Mouse (Mus musculus): ENCODE results near the gene Timm22. TPM values are rescaled to one million over a fixed set of nuclear protein-coding genes. Genes with fewer than 3 reads are reported as not detected.
A peak's percentile ranks its signal among the peaks of the same experiment; 100 is the strongest.

Timm22 gene
- polyA plus RNA-seq (2015; fragmentation: Nextera tagmentation; extraction: Ambion mirVana) = 116 and 119 TPM in 2 replicates

DNA sequence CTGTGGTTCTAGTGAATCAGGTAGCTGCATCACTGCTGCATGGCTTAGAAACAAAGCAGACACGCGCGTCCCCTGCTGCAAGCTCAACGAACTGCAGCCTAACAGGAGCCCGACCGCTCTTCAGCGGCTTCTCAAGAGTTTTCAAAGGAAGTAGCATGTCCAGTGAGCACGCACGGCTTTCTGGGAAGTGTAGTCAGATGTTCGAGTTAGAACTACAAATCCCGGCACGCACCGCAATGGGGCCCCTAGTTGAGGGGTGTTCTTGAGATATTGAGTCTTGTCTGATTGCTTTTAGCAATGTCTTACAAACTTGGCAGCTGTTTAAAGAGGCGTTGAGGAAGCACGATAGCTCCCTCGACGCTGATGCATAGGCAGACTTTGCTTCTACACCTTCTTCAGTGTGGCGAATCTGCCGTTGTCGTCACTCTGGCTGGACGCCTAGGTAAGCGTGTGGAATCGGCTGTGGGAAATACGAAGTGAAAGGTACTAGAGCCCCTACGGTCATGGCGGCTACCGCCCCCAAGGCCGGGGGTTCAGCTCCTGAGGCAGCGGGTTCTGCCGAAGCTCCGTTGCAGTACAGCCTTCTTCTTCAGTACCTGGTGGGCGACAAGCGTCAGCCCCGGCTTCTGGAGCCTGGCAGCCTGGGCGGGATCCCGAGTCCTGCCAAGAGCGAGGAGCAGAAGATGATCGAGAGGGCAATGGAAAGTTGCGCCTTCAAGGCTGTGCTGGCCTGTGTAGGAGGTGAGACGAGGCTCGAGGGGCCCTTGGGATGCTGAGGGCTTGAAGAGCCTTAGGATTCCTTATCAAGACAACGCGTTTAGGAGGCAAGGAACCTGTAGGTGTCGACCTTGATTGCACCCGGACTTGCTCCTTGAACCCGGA, at the start of gene Timm22:
Gene Timm22 (plus strand): TSS at position 251 of the 882 bp plus-strand sequence.
- Histone ChIP-seq H3K27me3 (peaks cover 2% of the 10 kb centered on the region), H3K9me3 (no peaks in the 10 kb centered on the region), H3K9ac (peak within 1 kb of the TSS; percentile 87), H3K4me1 (replicated peaks) (peaks cover 23% of the 10 kb centered on the region), H3K4me2 (peak within 1 kb of the TSS; percentile 83), H3K36me3 (peaks cover 5% of the 10 kb centered on the region), H3K27ac (peak within 1 kb of the TSS; percentile 71), H3K4me3 (peak within 1 kb of the TSS; percentile 69)
- under 1% methylated on average over 46 of the region's 46 CpGs for WGBS
- peak; percentile 96 for ATAC-seq (ENCODE audit: low FRiP score)

DNA sequence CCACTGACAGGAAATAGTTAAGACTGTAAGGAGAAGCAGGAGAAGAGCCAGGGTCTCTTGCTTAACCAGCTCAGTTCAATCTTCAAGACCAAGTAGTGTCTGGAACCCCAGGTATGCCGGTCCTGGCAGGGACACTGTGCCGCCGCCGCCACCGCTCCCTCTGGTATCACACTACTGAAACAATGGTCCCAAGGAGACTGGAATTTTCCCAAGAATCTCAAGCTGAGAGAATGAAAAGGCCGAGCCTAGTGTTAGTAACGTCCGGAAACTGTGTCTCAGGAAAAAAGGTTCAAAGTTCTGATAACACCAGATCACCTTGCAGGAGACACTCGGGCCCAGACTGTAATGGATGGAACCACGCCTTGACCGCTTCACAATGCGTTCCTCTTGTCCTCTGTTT, 49.3 kb upstream of the Timm22 start:
- Histone ChIP-seq H3K27ac (no peak overlapping the region), H3K4me2 (no peak overlapping the region), H3K36me3 (no peaks in the 10 kb centered on the region), H3K27me3 (no peaks in the 10 kb centered on the region), H3K4me3 (no peak overlapping the region), H3K9ac (no peak overlapping the region), H3K9me3 (no peaks in the 10 kb centered on the region), H3K4me1 (replicated peaks) (peaks cover 74% of the 10 kb centered on the region)
- WGBS = 46% methylated on average over 12 of the region's 12 CpGs
- ATAC-seq (ENCODE audit: low FRiP score) = no peak

DNA sequence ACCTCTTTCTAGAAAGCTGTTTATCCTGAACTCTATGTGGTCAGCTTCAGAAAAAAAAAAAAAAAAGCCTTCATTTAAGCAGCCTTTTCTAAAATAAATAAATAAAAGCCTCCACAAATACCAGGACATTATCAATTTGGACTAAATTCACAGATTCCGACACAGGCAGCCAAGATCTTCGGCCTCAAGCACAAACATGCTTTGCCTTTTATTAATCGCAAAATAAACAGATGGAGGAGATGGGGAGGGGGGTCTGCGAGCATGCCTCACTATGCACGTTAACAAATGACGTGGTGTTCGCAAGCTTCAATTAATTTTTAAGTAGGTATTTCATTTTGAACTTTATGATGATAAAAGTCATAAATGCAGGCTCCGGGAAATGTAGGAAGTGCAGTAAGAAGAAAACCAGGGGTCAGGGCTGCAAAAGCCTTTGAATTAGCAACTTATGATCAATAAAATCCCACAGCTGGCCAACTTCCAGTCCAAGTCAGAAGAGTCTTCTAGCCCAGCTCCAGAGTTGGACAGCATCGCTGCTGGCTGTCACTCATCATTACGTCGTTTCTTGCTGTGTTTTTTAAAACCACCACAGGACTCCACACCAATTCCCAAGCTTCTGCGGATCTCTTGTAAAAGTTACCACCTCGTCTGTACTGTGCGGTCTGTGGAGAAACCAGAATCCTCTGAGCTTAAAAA, 48.0 kb upstream of the Timm22 start:
- ATAC-seq (ENCODE audit: low FRiP score) = no peak
- no peaks in the 10 kb centered on the region for H3K27me3 ChIP-seq

DNA sequence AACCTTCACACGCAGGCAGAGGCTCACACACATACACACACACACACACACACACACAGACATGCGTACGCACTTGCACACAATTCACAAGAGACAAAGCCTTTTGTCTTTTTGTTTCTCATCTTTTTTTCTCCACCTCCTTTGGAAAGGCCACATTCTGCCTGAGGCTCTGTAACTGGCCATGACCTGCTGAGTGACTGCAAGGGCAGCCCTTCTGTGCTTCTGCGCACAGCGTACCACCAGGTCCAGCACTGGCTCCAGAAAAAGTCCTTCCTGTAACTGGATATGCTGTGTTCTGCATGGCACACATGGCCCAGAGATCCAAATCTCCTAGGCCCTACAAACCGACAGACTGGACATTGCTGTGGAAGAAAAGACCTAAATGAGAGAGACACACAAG, 46.5 kb upstream of the Timm22 start:
- H3K27me3 ChIP-seq = no peaks in the 10 kb centered on the region
- H3K9ac ChIP-seq = no peak overlapping the region
- WGBS = 54% methylated on average over 6 of the region's 6 CpGs
- no peak overlapping the region for H3K4me2 ChIP-seq
- no peaks in the 10 kb centered on the region for H3K36me3 ChIP-seq
- no peak for ATAC-seq (ENCODE audit: low FRiP score)
- peaks cover 69% of the 10 kb centered on the region for H3K4me1 ChIP-seq (replicated peaks)
- no peak overlapping the region; the same call in 1 of the 2 replicates for H3K27ac ChIP-seq
- no peak overlapping the region for H3K4me3 ChIP-seq
- H3K9me3 ChIP-seq = no peaks in the 10 kb centered on the region

More for the DNA sequence above, 48.0 kb upstream of the Timm22 start:
- H3K4me2 ChIP-seq = no peak overlapping the region
- WGBS = 50% methylated on average over 14 of the region's 14 CpGs
- no peaks in the 10 kb centered on the region for H3K9me3 ChIP-seq
- no peaks in the 10 kb centered on the region for H3K36me3 ChIP-seq
- peaks cover 73% of the 10 kb centered on the region for H3K4me1 ChIP-seq (replicated peaks)
- H3K4me3 ChIP-seq = no peak overlapping the region
- no peak overlapping the region for H3K9ac ChIP-seq
- peak overlapping the region; percentile 31 for H3K27ac ChIP-seq

DNA sequence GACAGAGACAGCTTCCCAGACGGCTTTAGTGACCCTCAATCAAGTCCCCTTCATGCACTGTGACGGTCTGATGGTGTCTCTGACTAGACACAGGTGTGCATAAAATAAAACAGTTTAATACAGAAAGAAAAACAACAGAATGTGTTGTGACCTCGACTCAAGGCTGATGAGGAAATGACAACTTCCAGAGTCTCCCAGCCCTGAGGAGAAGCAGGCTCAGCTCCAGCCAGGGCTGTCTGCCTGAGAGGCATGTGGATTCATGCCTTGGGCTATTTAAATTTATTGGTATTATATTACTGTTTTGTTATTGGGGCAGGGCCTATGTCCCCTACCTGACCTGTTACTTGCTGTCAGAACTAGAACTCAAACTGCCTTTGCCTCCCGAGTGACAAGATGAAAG, 45.3 kb upstream of the Timm22 start:
- ATAC-seq (ENCODE audit: low FRiP score) = no peak
- Histone ChIP-seq H3K4me2 (no peak overlapping the region), H3K27ac (no peak overlapping the region), H3K9me3 (no peaks in the 10 kb centered on the region), H3K9ac (no peak overlapping the region), H3K4me1 (replicated peaks) (peaks cover 62% of the 10 kb centered on the region), H3K4me3 (no peak overlapping the region), H3K27me3 (no peaks in the 10 kb centered on the region), H3K36me3 (0 out of 2 replicates have a peak, but pooled peaks cover 1% of the 10 kb centered on the region)
- 79% methylated on average over 4 of the region's 4 CpGs for WGBS

DNA sequence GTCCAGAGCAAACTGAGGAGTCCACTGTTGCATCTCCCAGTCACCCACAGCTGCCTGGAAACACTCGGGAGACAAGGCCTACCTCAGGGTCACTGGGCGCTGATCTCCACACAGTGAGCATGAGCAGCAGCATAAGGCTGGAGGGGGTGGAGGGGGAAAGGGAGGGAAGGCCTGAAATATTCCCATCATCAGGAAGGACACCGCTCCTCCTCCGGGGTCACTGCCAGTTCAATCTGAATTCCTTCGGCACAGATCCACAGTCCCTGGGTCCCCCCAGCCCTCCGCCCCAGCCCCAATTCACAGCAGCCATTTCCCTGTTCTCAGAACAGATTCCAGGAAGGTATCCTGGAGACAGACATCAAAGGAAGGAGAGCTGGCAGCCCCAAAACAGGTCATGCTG, 43.6 kb upstream of the Timm22 start:
- Histone ChIP-seq H3K9ac (peak overlapping the region; percentile 58; the same call in 1 of the 2 replicates), H3K27ac (peak overlapping the region; percentile 75; the same call in 1 of the 2 replicates), H3K4me1 (replicated peaks) (peaks cover 52% of the 10 kb centered on the region), H3K9me3 (no peaks in the 10 kb centered on the region), H3K27me3 (no peaks in the 10 kb centered on the region), H3K36me3 (0 out of 2 replicates have a peak, but pooled peaks cover 4% of the 10 kb centered on the region), H3K4me2 (peak overlapping the region; percentile 8; the same call in 1 of the 2 replicates), H3K4me3 (no peak overlapping the region)
- peak; percentile 43; the same call in 1 of the 2 replicates for ATAC-seq (ENCODE audit: low FRiP score)
- WGBS = 11% methylated on average over 6 of the region's 6 CpGs

DNA sequence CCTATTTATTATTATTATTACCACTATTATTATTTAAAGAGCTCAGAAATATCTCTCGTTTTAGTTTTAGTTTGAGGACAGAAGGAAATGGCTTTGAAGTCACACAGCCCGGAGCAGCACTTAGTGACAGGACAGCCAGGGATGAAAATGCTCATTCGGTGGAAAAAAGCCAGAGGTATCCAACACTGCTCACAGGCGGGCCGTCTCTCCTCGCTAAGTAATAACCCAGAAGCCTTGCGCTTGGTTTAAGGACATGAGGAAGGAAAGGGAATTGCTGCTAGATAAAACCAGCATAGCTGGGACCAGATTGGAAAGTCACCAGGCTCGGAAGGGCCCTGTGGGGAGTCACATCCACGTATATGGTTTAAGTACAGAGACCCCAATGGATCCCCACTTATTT, 43.1 kb upstream of the Timm22 start:
- ATAC-seq (ENCODE audit: low FRiP score) = no peak
- H3K4me2 ChIP-seq = peak overlapping the region; percentile 8; the same call in 1 of the 2 replicates
- peak overlapping the region; percentile 58; the same call in 1 of the 2 replicates for H3K9ac ChIP-seq
- 13% methylated on average over 9 of the region's 9 CpGs for WGBS
- no peak overlapping the region for H3K4me3 ChIP-seq
- peak overlapping the region; percentile 75 for H3K27ac ChIP-seq
- no peaks in the 10 kb centered on the region for H3K9me3 ChIP-seq
- H3K27me3 ChIP-seq = no peaks in the 10 kb centered on the region
- H3K36me3 ChIP-seq = 0 out of 2 replicates have a peak, but pooled peaks cover 4% of the 10 kb centered on the region
- H3K4me1 ChIP-seq (replicated peaks) = peaks cover 47% of the 10 kb centered on the region

DNA sequence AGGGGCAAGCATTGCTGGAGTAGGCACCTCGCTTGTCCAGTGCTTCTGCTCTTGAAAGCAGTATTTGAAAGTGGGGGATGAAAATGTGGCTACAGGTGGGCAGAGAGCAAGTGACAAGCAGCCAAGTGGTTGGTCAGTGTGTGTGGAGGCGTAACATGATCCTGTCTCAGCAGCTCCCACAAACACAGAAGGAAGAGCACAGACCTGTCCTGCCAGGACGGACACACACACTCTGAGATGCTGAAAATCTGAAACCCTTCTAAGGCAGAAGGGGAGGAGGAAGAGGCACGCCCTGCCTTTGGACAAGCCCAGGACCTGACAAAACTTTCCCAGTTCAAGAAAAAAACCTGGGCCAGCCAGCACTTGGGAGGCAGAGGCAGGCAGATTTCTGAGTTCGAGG, 42.7 kb upstream of the Timm22 start:
- Histone ChIP-seq H3K36me3 (0 out of 2 replicates have a peak, but pooled peaks cover 4% of the 10 kb centered on the region), H3K9ac (peak overlapping the region; percentile 58; the same call in 1 of the 2 replicates), H3K4me2 (no peak overlapping the region), H3K9me3 (no peaks in the 10 kb centered on the region), H3K27ac (peak overlapping the region; percentile 75), H3K27me3 (no peaks in the 10 kb centered on the region), H3K4me3 (no peak overlapping the region), H3K4me1 (replicated peaks) (peaks cover 43% of the 10 kb centered on the region)
- no peak for ATAC-seq (ENCODE audit: low FRiP score)
- 55% methylated on average over 5 of the region's 5 CpGs for WGBS

DNA sequence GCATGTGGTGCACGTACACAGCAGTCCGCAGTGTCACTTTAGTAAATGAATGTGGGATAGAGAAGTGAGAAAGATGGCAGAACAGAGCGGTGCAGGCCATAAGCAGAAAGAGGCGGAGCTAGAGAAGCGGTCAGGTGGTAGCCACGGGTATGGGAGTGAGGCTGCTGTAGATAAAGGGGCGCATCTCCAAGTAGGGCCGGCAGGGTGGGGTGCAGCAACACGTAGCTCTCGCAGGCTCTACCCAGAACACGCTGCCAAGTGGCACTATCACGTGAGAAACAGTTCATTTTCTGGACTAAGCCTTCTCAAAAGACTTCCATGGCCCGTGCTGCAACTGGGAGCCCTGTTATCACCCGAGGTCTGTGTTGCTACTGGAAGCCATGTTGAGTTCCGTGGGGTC, 40.0 kb upstream of the Timm22 start:
- H3K36me3 ChIP-seq = 0 out of 2 replicates have a peak, but pooled peaks cover 4% of the 10 kb centered on the region
- H3K4me3 ChIP-seq = no peak overlapping the region
- H3K27ac ChIP-seq = no peak overlapping the region
- peaks cover 37% of the 10 kb centered on the region for H3K4me1 ChIP-seq (replicated peaks)
- WGBS = 88% methylated on average over 15 of the region's 15 CpGs
- no peak overlapping the region for H3K9ac ChIP-seq
- H3K9me3 ChIP-seq = no peaks in the 10 kb centered on the region
- no peak overlapping the region for H3K4me2 ChIP-seq
- H3K27me3 ChIP-seq = no peaks in the 10 kb centered on the region
- ATAC-seq (ENCODE audit: low FRiP score) = no peak

DNA sequence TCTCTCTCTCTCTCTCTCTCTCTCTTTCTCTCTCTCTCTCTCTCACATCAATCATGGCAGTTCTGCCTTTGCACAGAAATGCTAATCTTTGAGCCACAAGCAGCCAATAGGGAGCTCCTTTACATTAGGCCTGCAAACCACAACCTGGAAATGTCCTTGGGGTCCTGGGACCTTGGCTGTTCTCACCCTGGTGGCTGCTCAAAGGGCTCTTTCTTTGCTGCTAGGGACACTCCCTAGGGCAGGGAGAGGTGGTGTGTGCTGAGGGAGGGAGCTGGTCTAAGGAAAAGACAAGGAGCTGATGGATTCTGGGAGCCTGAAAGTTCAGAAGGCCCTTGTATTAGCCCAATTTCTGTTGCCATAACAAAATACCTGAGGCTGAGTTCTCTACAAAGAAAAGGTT, 36.3 kb upstream of the Timm22 start:
- H3K4me2 ChIP-seq = no peak overlapping the region
- H3K4me1 ChIP-seq (replicated peaks) = peaks cover 52% of the 10 kb centered on the region
- H3K27ac ChIP-seq = 0 out of 2 replicates have a peak overlapping the region, but pooled peaks have one; percentile 8
- no peaks in the 10 kb centered on the region for H3K27me3 ChIP-seq
- H3K9ac ChIP-seq = no peak overlapping the region
- H3K9me3 ChIP-seq = no peaks in the 10 kb centered on the region
- no peak for ATAC-seq (ENCODE audit: low FRiP score)
- no peak overlapping the region for H3K4me3 ChIP-seq
- H3K36me3 ChIP-seq = 0 out of 2 replicates have a peak, but pooled peaks cover 4% of the 10 kb centered on the region

DNA sequence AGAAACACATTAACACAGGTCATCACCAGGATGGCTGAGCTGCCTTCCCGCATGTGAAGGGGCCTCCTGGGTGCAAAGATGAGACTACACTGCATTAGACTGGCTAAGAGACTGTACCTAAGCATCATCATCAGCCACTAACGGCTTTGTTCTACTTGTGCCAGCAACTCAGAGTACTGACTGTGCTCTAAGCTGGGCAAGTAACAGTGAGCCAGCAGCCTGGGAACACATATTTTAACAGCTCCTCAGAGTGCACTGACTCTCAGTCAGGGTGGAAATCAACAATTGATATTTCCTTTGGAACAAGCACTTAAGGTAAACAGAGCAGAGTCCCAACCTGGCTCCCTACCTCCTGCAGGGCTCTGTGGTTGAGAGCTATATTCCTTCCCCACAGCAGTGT, 34.6 kb upstream of the Timm22 start:
- no peak overlapping the region for H3K4me2 ChIP-seq
- H3K4me3 ChIP-seq = no peak overlapping the region
- peaks cover 56% of the 10 kb centered on the region for H3K4me1 ChIP-seq (replicated peaks)
- no peak for ATAC-seq (ENCODE audit: low FRiP score)
- 60% methylated on average over 2 of the region's 2 CpGs for WGBS
- no peak overlapping the region for H3K9ac ChIP-seq
- no peaks in the 10 kb centered on the region for H3K27me3 ChIP-seq
- H3K36me3 ChIP-seq = no peaks in the 10 kb centered on the region
- peak overlapping the region; percentile 67 for H3K27ac ChIP-seq
- no peaks in the 10 kb centered on the region for H3K9me3 ChIP-seq

DNA sequence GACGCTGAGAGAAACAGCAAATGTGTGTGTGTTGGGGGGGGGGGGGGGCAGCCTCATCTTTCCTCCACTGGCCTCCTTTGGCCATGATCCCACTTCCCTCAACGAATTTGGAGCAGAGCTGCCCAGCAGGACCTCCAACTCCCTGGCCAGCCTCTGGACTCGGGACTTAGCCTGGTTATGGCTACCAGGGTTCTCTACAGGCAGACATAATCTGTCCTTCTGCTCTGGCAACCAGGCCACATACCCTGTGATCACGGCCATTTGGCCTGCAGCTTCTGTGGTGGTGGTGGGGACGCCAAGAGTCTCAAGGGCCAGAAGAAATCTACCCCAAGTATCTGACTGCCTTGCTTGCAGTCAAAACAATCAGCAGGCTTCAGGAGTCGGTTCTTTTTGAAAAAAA, 34.2 kb upstream of the Timm22 start:
- H3K27ac ChIP-seq = peak overlapping the region; percentile 67
- WGBS = 59% methylated on average over 6 of the region's 6 CpGs
- no peak overlapping the region for H3K9ac ChIP-seq
- ATAC-seq (ENCODE audit: low FRiP score) = no peak
- H3K36me3 ChIP-seq = no peaks in the 10 kb centered on the region
- H3K4me2 ChIP-seq = no peak overlapping the region
- H3K4me1 ChIP-seq (replicated peaks) = peaks cover 60% of the 10 kb centered on the region
- no peaks in the 10 kb centered on the region for H3K9me3 ChIP-seq
- H3K27me3 ChIP-seq = no peaks in the 10 kb centered on the region
- no peak overlapping the region for H3K4me3 ChIP-seq
